Mouse (Mus musculus): ENCODE data around the gene Smyd4.

DNA sequence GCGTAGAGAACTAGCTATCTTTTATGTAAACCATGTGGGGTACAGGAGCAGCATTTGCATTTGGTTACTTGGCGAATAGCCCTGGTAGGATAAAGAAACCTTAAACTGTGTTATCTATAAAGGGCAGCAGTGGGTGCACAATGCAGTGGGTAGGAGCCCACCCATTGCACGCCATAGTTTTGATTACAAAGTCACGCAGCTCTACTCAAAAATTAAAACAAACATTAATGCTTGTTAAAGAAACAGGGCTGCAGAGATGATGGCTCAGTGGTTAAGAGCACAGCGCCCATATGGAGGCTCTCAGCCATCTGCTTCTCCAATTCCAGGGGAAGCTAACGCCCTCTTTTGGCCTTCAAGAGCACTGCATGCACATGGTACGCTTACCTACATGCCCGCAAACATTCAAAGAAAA is 24.9 kb upstream of the Smyd4 start:
- TF ChIP-seq CTCF (IDR thresholded peaks at IDR 0.05; ENCODE audit: low read depth) (peak; percentile 36), EP300 (IDR thresholded peaks at IDR 0.05; ENCODE audit: low read depth) (peak; percentile 45)
